Mouse (Mus musculus) heart, embryonic 14.5 days (tissue): ENCODE measurements around the gene Zfp488. TPM values are rescaled to one million over a fixed set of nuclear protein-coding genes. Genes with fewer than 3 reads are reported as not detected.

Experiments
- ATAC-seq: fragments of 200-750 bp; cut with Nextera tagmentation; 2 replicates; pipeline ENCODE4 v1.8.0; 2017; ENCODE audit warnings: low read depth, moderate TSS enrichment; ENCODE audit not compliant: insufficient number of reproducible peaks, insufficient read depth, low FRiP score
- H3K27ac ChIP-seq, 2 experiments: fragments of 200-500 bp in 1 of 2; fragments of 300-500 bp in 1 of 2; sonication (generic) in 1 of 2; replicated peaks in 1 of 2; 2 replicates each; pipeline ENCODE4 v1.5.1; 2012 to 2014; ENCODE audit warnings: low read depth in 2 of 2, low read length in 2 of 2, control low read depth in 1 of 2, mild to moderate bottlenecking in 1 of 2, mixed read lengths in 1 of 2; ENCODE audit not compliant: control insufficient read depth in 1 of 2, insufficient read depth in 1 of 2
- H3K27me3 ChIP-seq: fragments of 300-500 bp; sonication (generic); 2 replicates; pipeline ENCODE4 v1.6.1; 2014; ENCODE audit warnings: mild to moderate bottlenecking, low read length, control low read depth; ENCODE audit not compliant: control insufficient read depth, insufficient read depth
- H3K36me3 ChIP-seq: fragments of 300-500 bp; sonication (generic); 2 replicates; pipeline ENCODE4 v1.6.1; 2014; ENCODE audit warnings: mild to moderate bottlenecking, control low read depth, low read length, mixed read lengths; ENCODE audit not compliant: control insufficient read depth, insufficient read depth
- H3K4me1 ChIP-seq, 2 experiments: fragments of 200-500 bp in 1 of 2; fragments of 300-500 bp in 1 of 2; sonication (generic) in 1 of 2; 2 replicates each; pipeline ENCODE4 v1.6.1; 2012 to 2014; ENCODE audit warnings: low read length in 2 of 2, control low read depth in 1 of 2, mixed read lengths in 1 of 2; ENCODE audit not compliant: control insufficient read depth in 2 of 2, insufficient read depth in 2 of 2
- H3K4me2 ChIP-seq: fragments of 300-500 bp; sonication (generic); 2 replicates; pipeline ENCODE4 v1.6.1; 2014; ENCODE audit warnings: mild to moderate bottlenecking, low read length
- H3K4me3 ChIP-seq, 2 experiments: fragments of 200-500 bp in 1 of 2; fragments of 300-500 bp in 1 of 2; sonication (generic) in 1 of 2; 2 replicates each; pipeline ENCODE4 v1.5.1; 2012 to 2014; ENCODE audit warnings: low read length in 2 of 2, mild to moderate bottlenecking in 2 of 2, control low read depth in 1 of 2, low read depth in 1 of 2, moderate library complexity in 1 of 2; ENCODE audit not compliant: control insufficient read depth in 1 of 2, insufficient read depth in 1 of 2
- H3K9ac ChIP-seq: fragments of 300-500 bp; sonication (generic); 2 replicates; pipeline ENCODE4 v1.6.1; 2014; ENCODE audit warnings: mild to moderate bottlenecking, low read length
- H3K9me3 ChIP-seq: fragments of 300-500 bp; sonication (generic); 2 replicates; pipeline ENCODE4 v1.6.1; 2016; ENCODE audit warnings: low read length, control low read depth; ENCODE audit not compliant: control insufficient read depth
- WGBS: fragments of 180-500 bp; shearing (Covaris S2); extraction: QIAGEN DNeasy Blood & Tissue Kit; methylation state at CpG from one replicate; pipeline ENCODE4 v1.1.7; 2014; 5-methylcytosine and 5-hydroxymethylcytosine counted together
- polyA plus RNA-seq: library from polyadenylated mRNA; unstranded; fragments of >200 nt; fragmentation: Nextera tagmentation; extraction: Ambion mirVana; gene quantifications from 2 replicates; pipeline ENCODE4 v1.2.1, GENCODE M21; 2014

Zfp488 gene
- polyA plus RNA-seq, result not detected in 2 replicates

- Histone ChIP-seq H3K27ac (no peak within 1 kb of the TSS), H3K27me3 (peaks cover 14% of the 10 kb centered on the region; the same call in 1 of the 2 replicates), H3K4me2 (peak within 1 kb of the TSS; percentile 74), H3K36me3 (no peaks in the 10 kb centered on the region), H3K4me1 (peaks cover 3 to 4% of the 10 kb centered on the region in 2 experiments; a peak in 1 of 4 replicates), H3K9me3 (no peaks in the 10 kb centered on the region), H3K9ac (peak within 1 kb of the TSS; percentile 49; the same call in 1 of the 2 replicates), H3K4me3 (peak within 1 kb of the TSS; percentile 37 to 41)
- WGBS, result under 1% methylated on average over 25 of the region's 25 CpGs
- ATAC-seq, result peak; percentile 43; the same call in 1 of the 2 replicates
Observed at GRCm38 (mm10) chr14:33978604-33979059, at the start of gene Zfp488. TSS of gene Zfp488 (minus strand) at chr14:33978764.

GRCm38 (mm10) chr14:34026710-34027109 is 48.1 kb upstream of the Zfp488 start:
- Histone ChIP-seq H3K4me2 (no peak overlapping the region), H3K27me3 (no peaks in the 10 kb centered on the region), H3K4me3 (no peak overlapping the region), H3K4me1 (peaks cover 4 to 8% of the 10 kb centered on the region in 2 experiments), H3K27ac (peak overlapping the region in 1 of 2 experiments; percentile 50; a peak in 1 of 4 replicates), H3K36me3 (no peaks in the 10 kb centered on the region), H3K9me3 (peaks cover 5% of the 10 kb centered on the region), H3K9ac (no peak overlapping the region)
- ATAC-seq, result peak; percentile 56
- WGBS, result 4% methylated on average over 2 of the region's 2 CpGs

GRCm38 (mm10) chr14:34016938-34017337 is 38.4 kb upstream of the Zfp488 start:
- Histone ChIP-seq H3K4me2 (no peak overlapping the region), H3K27me3 (no peaks in the 10 kb centered on the region), H3K36me3 (no peaks in the 10 kb centered on the region), H3K9me3 (no peaks in the 10 kb centered on the region), H3K9ac (no peak overlapping the region), H3K27ac (no peak overlapping the region), H3K4me1 (no peaks in the 10 kb centered on the region), H3K4me3 (no peak overlapping the region)
- WGBS, result 84% methylated on average over 2 of the region's 2 CpGs
- ATAC-seq, result no peak

GRCm38 (mm10) chr14:34016381-34016780 is 37.8 kb upstream of the Zfp488 start, which contains the start of gene Gm5460:
TSS of gene Gm5460 (plus strand) at chr14:34016758.
- H3K36me3 ChIP-seq, result no peaks in the 10 kb centered on the region
- no peak for ATAC-seq
- H3K4me2 ChIP-seq, result no peak within 1 kb of the TSS
- H3K9me3 ChIP-seq, result no peaks in the 10 kb centered on the region
- H3K9ac ChIP-seq, result no peak within 1 kb of the TSS
- no peaks in the 10 kb centered on the region for H3K27me3 ChIP-seq
- WGBS, result 85% methylated on average over 4 of the region's 4 CpGs
- no peak within 1 kb of the TSS for H3K27ac ChIP-seq
- H3K4me1 ChIP-seq, result no peaks in the 10 kb centered on the region
- H3K4me3 ChIP-seq, result no peak within 1 kb of the TSS

GRCm38 (mm10) chr14:34015063-34015462 is 36.5 kb upstream of the Zfp488 start, which contains the start of gene Gm30083:
TSS of gene Gm30083 (minus strand) at chr14:34015182.
- Histone ChIP-seq H3K4me1 (no peaks in the 10 kb centered on the region), H3K4me2 (no peak within 1 kb of the TSS), H3K36me3 (no peaks in the 10 kb centered on the region), H3K9me3 (no peaks in the 10 kb centered on the region), H3K27me3 (no peaks in the 10 kb centered on the region), H3K4me3 (no peak within 1 kb of the TSS), H3K9ac (no peak within 1 kb of the TSS), H3K27ac (no peak within 1 kb of the TSS)
- 73% methylated on average over 3 of the region's 3 CpGs for WGBS
- no peak for ATAC-seq

- H3K27ac ChIP-seq, result no peak overlapping the region
- peaks cover 1 to 3% of the 10 kb centered on the region in 2 experiments; a peak in 2 of 4 replicates for H3K4me1 ChIP-seq
- H3K9me3 ChIP-seq, result no peaks in the 10 kb centered on the region
- no peak overlapping the region for H3K4me3 ChIP-seq
- H3K9ac ChIP-seq, result no peak overlapping the region
- no peaks in the 10 kb centered on the region for H3K36me3 ChIP-seq
- H3K4me2 ChIP-seq, result no peak overlapping the region
- ATAC-seq, result no peak
- H3K27me3 ChIP-seq, result no peaks in the 10 kb centered on the region
- 77% methylated on average over 5 of the region's 5 CpGs for WGBS
Observed at GRCm38 (mm10) chr14:34002358-34002757, 23.8 kb upstream of the Zfp488 start.

- H3K9me3 ChIP-seq, result no peaks in the 10 kb centered on the region
- H3K27me3 ChIP-seq, result no peaks in the 10 kb centered on the region
- H3K4me1 ChIP-seq, result peaks cover 3 to 4% of the 10 kb centered on the region in 2 experiments; a peak in 2 of 4 replicates
- H3K36me3 ChIP-seq, result no peaks in the 10 kb centered on the region
- ATAC-seq, result no peak
- no peak overlapping the region for H3K4me3 ChIP-seq
- H3K27ac ChIP-seq, result no peak overlapping the region
- no peak overlapping the region for H3K4me2 ChIP-seq
- H3K9ac ChIP-seq, result no peak overlapping the region
Observed at GRCm38 (mm10) chr14:34001445-34001844, 22.9 kb upstream of the Zfp488 start.

GRCm38 (mm10) chr14:34000076-34000475 is 21.5 kb upstream of the Zfp488 start:
- Histone ChIP-seq H3K27ac (no peak overlapping the region), H3K4me1 (peaks cover 3 to 4% of the 10 kb centered on the region in 2 experiments; a peak in 2 of 4 replicates), H3K9me3 (no peaks in the 10 kb centered on the region), H3K4me3 (no peak overlapping the region), H3K9ac (no peak overlapping the region), H3K36me3 (no peaks in the 10 kb centered on the region), H3K27me3 (no peaks in the 10 kb centered on the region), H3K4me2 (no peak overlapping the region)
- no peak for ATAC-seq
